Mouse (Mus musculus) heart, postnatal 0 days (tissue): ENCODE results near the gene Chtf18. TPM values are rescaled to one million over a fixed set of nuclear protein-coding genes. Genes with fewer than 3 reads are reported as not detected.

Source experiments
- ATAC-seq: fragments of 200-750 bp; cut with Nextera tagmentation; 2 replicates; pipeline ENCODE4 v1.8.0; 2017; ENCODE audit warnings: low read depth, moderate number of reproducible peaks, moderate library complexity; ENCODE audit not compliant: insufficient read depth
- DNase-seq: peaks from one replicate; pipeline ENCODE4 v3.0.0-alpha.2; 2016; ENCODE audit warnings: low spot score
- H3K27ac ChIP-seq: fragments of 300-500 bp; sonication (generic); 2 replicates; pipeline ENCODE4 v1.5.1; 2014; ENCODE audit warnings: low read depth, mild to moderate bottlenecking
- H3K27me3 ChIP-seq: fragments of 300-500 bp; sonication (generic); 2 replicates; pipeline ENCODE4 v1.6.1; 2014; ENCODE audit warnings: low read length, mixed read lengths; ENCODE audit not compliant: control insufficient read depth, insufficient read depth
- H3K36me3 ChIP-seq: fragments of 300-500 bp; sonication (generic); replicated peaks from 2 replicates; pipeline ENCODE4 v1.6.1; 2014; ENCODE audit warnings: low read length, mixed read lengths; ENCODE audit not compliant: control insufficient read depth, insufficient read depth
- H3K4me1 ChIP-seq: fragments of 300-500 bp; sonication (generic); 2 replicates; pipeline ENCODE4 v1.6.1; 2014; ENCODE audit warnings: antibody characterized with exemption; ENCODE audit not compliant: control insufficient read depth, insufficient read depth
- H3K4me2 ChIP-seq: fragments of 300-500 bp; sonication (generic); 2 replicates; pipeline ENCODE4 v1.6.1; 2014; ENCODE audit warnings: low read depth, mild to moderate bottlenecking, low read length, moderate library complexity
- H3K4me3 ChIP-seq: fragments of 300-500 bp; sonication (generic); 2 replicates; pipeline ENCODE4 v1.5.1; 2014; ENCODE audit warnings: low read depth, low read length
- H3K9ac ChIP-seq: fragments of 300-500 bp; sonication (generic); replicated peaks from 2 replicates; pipeline ENCODE4 v1.6.1; 2014; ENCODE audit warnings: low read depth, low read length, mixed read lengths
- H3K9me3 ChIP-seq: fragments of 300-500 bp; sonication (generic); replicated peaks from 2 replicates; pipeline ENCODE4 v1.6.1; 2016; ENCODE audit warnings: low read length; ENCODE audit not compliant: control insufficient read depth
- CTCF ChIP-seq: IDR thresholded peaks from 2 replicates; pipeline ENCODE4 v1.5.1; 2016; ENCODE audit warnings: antibody characterized with exemption, control low read depth, low read depth
- EP300 ChIP-seq: IDR thresholded peaks from 2 replicates; pipeline ENCODE4 v1.6.1; 2016; ENCODE audit warnings: antibody characterized with exemption, low read depth
- WGBS: fragments of 180-500 bp; shearing (Covaris S2); extraction: QIAGEN DNeasy Blood & Tissue Kit; methylation state at CpG from one replicate; pipeline ENCODE4 v1.1.7; 2014; 5-methylcytosine and 5-hydroxymethylcytosine counted together
- microRNA-seq: library from miRNA; unstranded; fragments of <30 nt; microRNA quantifications from one replicate; pipeline ENCODE4, GENCODE M21; 2016
- polyA plus RNA-seq: library from polyadenylated mRNA; unstranded; fragments of >200 nt; fragmentation: Nextera tagmentation; extraction: Ambion mirVana; gene quantifications from 2 replicates; pipeline ENCODE4 v1.2.1, GENCODE M21; 2015
- total RNA-seq: library from RNA; depleted of rRNA; stranded (reverse); fragments of >200 nt; gene quantifications from 2 replicates; pipeline ENCODE4 v1.2.3, GENCODE M21; 2014; ENCODE audit warnings: low replicate concordance; rRNA removed

Chtf18 gene
- total and polyA plus RNA-seq, 2 experiments from 2014 or later, result 3.9 to 9.1 TPM

DNA sequence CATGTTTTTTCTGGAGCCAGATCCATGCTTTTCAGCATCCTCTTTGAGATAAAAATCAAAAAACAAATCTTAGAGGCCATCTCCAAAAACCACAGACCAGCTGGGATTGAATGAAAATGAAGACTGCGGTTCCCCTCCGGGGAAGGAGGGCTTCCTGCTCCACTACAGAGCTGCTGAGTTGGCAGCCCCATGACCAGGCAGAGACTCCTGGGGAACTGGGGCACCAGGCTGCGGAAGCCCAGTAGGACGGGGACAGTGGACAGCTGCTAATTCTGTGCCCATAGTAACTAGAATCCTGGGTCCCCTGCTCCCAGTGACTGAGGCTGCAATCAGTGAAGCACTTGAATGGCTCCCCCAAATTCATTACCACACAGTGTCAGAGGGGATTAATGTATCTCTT lies 45.6 kb downstream of the Chtf18 start:
- no peaks in the 10 kb centered on the region for H3K9me3 ChIP-seq
- H3K9ac ChIP-seq, result no peak overlapping the region
- H3K4me1 ChIP-seq, result no peaks in the 10 kb centered on the region
- 65% methylated on average over 4 of the region's 4 CpGs for whole genome bisulfite sequencing
- H3K27ac ChIP-seq, result no peak overlapping the region
- no peak for DNase-seq
- H3K4me2 ChIP-seq, result no peak overlapping the region
- H3K36me3 ChIP-seq, result no peaks in the 10 kb centered on the region
- H3K27me3 ChIP-seq, result 0 out of 2 replicates have a peak, but pooled peaks cover 3% of the 10 kb centered on the region
- ATAC-seq, result no peak
- TF ChIP-seq EP300 (no peak), CTCF (no peak)
- H3K4me3 ChIP-seq, result no peak overlapping the region

DNA sequence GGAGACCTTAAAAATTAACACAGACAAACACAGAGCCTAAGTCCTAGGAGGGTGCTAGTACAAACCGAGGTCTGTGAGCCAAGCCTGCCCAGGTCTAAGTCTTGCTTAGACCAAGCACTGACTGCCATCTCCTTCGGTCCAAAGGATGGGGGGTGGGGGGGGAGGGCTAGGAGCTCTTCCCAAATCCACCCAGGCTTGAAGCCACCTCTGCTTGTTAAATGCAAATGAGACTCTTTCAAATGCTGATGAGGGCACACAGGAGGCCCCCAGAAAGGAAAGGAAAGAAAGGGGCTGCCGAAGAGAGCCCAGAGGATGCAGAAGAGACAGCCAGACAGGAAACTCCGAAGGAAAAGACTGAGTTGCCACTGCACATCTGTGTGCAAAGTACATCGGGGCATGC lies 47.4 kb downstream of the Chtf18 start:
- TF ChIP-seq EP300, result no peak
- no peak for TF ChIP-seq CTCF
- WGBS, result 11% methylated on average over 5 of the region's 5 CpGs
- 0 out of 2 replicates have a peak, but pooled peaks cover 3% of the 10 kb centered on the region for H3K27me3 ChIP-seq

DNA sequence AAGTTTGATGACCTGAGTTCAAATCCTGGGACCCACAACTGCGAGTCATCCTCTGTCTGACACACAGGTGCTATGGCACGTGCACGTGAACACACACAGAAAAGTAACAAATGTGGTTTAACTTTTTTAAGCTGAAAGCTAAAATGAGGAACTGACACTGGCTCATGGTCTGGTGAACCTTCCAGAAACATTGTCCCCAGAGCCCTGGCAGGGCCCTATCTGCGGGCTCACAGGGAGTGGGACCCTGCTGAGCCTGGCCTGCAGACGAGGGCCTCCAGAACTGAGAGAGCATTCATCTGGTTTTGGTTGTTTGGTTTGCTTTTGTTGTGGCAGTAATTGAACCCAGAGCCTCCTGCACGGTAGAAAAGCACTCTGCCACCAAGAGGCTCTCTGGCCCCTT lies 49.2 kb downstream of the Chtf18 start:
- no peaks in the 10 kb centered on the region for H3K4me1 ChIP-seq
- TF ChIP-seq EP300 (no peak), CTCF (no peak)
- no peaks in the 10 kb centered on the region for H3K36me3 ChIP-seq
- ATAC-seq (no peak), DNase-seq (no peak)
- no peak overlapping the region for H3K27ac ChIP-seq
- no peak overlapping the region for H3K4me2 ChIP-seq
- H3K27me3 ChIP-seq, result 0 out of 2 replicates have a peak, but pooled peaks cover 3% of the 10 kb centered on the region
- WGBS, result 64% methylated on average over 6 of the region's 6 CpGs
- H3K4me3 ChIP-seq, result no peak overlapping the region
- no peaks in the 10 kb centered on the region for H3K9me3 ChIP-seq
- H3K9ac ChIP-seq, result no peak overlapping the region

More for the DNA sequence above, 47.4 kb downstream of the Chtf18 start:
- Histone ChIP-seq H3K36me3 (no peaks in the 10 kb centered on the region), H3K27ac (no peak overlapping the region), H3K9me3 (no peaks in the 10 kb centered on the region), H3K4me2 (no peak overlapping the region), H3K4me3 (no peak overlapping the region), H3K4me1 (no peaks in the 10 kb centered on the region), H3K9ac (no peak overlapping the region)
- DNase-seq (no peak), ATAC-seq (no peak)

DNA sequence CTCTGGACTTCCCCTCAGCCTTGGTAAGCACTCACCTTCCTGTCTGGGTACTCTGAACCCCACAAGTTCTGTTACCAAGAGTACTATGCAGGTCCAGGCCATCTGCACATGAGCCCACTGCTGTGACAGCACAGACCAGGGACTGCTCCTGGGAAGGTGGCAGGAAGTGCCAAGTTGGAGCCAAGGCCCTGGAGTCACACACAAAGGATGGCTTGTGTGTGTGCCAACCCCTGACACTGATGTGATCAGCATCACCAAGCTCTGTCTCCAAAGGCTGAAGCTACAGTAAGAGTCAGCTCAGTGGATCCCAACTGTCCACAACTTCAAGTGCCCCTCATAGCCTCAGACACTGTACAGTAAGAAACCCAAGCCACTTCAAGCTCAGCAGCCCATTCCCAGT lies 54.2 kb downstream of the Chtf18 start:
- DNase-seq (no peak), ATAC-seq (no peak)
- no peak for TF ChIP-seq CTCF
- no peak for TF ChIP-seq EP300
- Histone ChIP-seq H3K9ac (no peak overlapping the region), H3K27me3 (no peaks in the 10 kb centered on the region), H3K36me3 (no peaks in the 10 kb centered on the region), H3K27ac (no peak overlapping the region), H3K4me1 (no peaks in the 10 kb centered on the region), H3K4me3 (no peak overlapping the region), H3K9me3 (no peaks in the 10 kb centered on the region), H3K4me2 (no peak overlapping the region)

Small RNA genes lying within 50 kb of the gene (microRNA-seq; reads per million reads assigned to microRNA genes)
- gene Gm25083, result not detected

Other genes starting within 250 kb of the Chtf18 start
- gene Sstr5, start 230.1 kb downstream of the Chtf18 start, total RNA-seq, result 0.12 TPM in 1 of 2 replicates, not detected in the other
- not detected in 2 replicates for gene Sstr5, start 230.1 kb downstream of the Chtf18 start, polyA plus RNA-seq
- gene Sox8, start 156.7 kb downstream of the Chtf18 start, total RNA-seq, result not detected in 2 replicates
- 0.11 and 0.37 TPM in 2 replicates for gene Sox8, start 156.7 kb downstream of the Chtf18 start, polyA plus RNA-seq
- 44.9 and 52.8 TPM in 2 replicates for gene Lmf1, start 148.3 kb downstream of the Chtf18 start, total RNA-seq
- 30.6 and 34.3 TPM in 2 replicates for gene Lmf1, start 148.3 kb downstream of the Chtf18 start, polyA plus RNA-seq
- gene Gng13, start 10.2 kb downstream of the Chtf18 start, total RNA-seq, result not detected in 2 replicates
- 3.2 and 6.6 TPM in 2 replicates for gene Gng13, start 10.2 kb downstream of the Chtf18 start, polyA plus RNA-seq
- 3.2 and 4.9 TPM in 2 replicates for gene Rpusd1, start 251 bp upstream of the Chtf18 start, total RNA-seq
- 9.3 and 9.5 TPM in 2 replicates for gene Rpusd1, start 251 bp upstream of the Chtf18 start, polyA plus RNA-seq
- gene Mslnl, start 8.6 kb upstream of the Chtf18 start, total RNA-seq, result not detected in 2 replicates
- gene Mslnl, start 8.6 kb upstream of the Chtf18 start, polyA plus RNA-seq, result not detected in 2 replicates
- gene Msln, start 27.0 kb upstream of the Chtf18 start, total RNA-seq, result 45.4 and 83.3 TPM in 2 replicates
- 58.5 and 60.3 TPM in 2 replicates for gene Msln, start 27.0 kb upstream of the Chtf18 start, polyA plus RNA-seq
- gene Narfl, start 46.4 kb upstream of the Chtf18 start, total RNA-seq, result 36.8 and 86.7 TPM in 2 replicates
- 45.1 and 47.7 TPM in 2 replicates for gene Narfl, start 46.4 kb upstream of the Chtf18 start, polyA plus RNA-seq
- gene Haghl, start 58.3 kb upstream of the Chtf18 start, total RNA-seq, result 50.3 and 59.4 TPM in 2 replicates
- 46.1 and 47.7 TPM in 2 replicates for gene Haghl, start 58.3 kb upstream of the Chtf18 start, polyA plus RNA-seq
- gene Ccdc78, start 59.2 kb upstream of the Chtf18 start, total RNA-seq, result not detected in 2 replicates
- 0.12 and 0.55 TPM in 2 replicates for gene Ccdc78, start 59.2 kb upstream of the Chtf18 start, polyA plus RNA-seq
- 32.0 and 32.5 TPM in 2 replicates for gene Fam173a, start 65.5 kb upstream of the Chtf18 start, total RNA-seq
- 55.6 and 63.1 TPM in 2 replicates for gene Fam173a, start 65.5 kb upstream of the Chtf18 start, polyA plus RNA-seq
- gene AC134908.4, start 68.2 kb upstream of the Chtf18 start, total RNA-seq, result not detected in 2 replicates
- gene AC134908.4, start 68.2 kb upstream of the Chtf18 start, polyA plus RNA-seq, result 0.66 TPM in 1 of 2 replicates, not detected in the other
- 38.5 and 75.3 TPM in 2 replicates for gene Metrn, start 69.7 kb upstream of the Chtf18 start, total RNA-seq
- 18.2 and 21.0 TPM in 2 replicates for gene Metrn, start 69.7 kb upstream of the Chtf18 start, polyA plus RNA-seq
- 2.1 TPM in 1 of 2 replicates, not detected in the other for gene Fbxl16, start 81.7 kb upstream of the Chtf18 start, total RNA-seq
- 0.25 and 0.48 TPM in 2 replicates for gene Fbxl16, start 81.7 kb upstream of the Chtf18 start, polyA plus RNA-seq
- gene Wdr24, start 96.2 kb upstream of the Chtf18 start, total RNA-seq, result 13.3 and 20.8 TPM in 2 replicates
- 9.6 and 10.5 TPM in 2 replicates for gene Wdr24, start 96.2 kb upstream of the Chtf18 start, polyA plus RNA-seq
- gene Jmjd8, start 101.4 kb upstream of the Chtf18 start, total RNA-seq, result 32.2 and 34.6 TPM in 2 replicates
- 26.1 and 26.2 TPM in 2 replicates for gene Jmjd8, start 101.4 kb upstream of the Chtf18 start, polyA plus RNA-seq
- gene Stub1, start 106.0 kb upstream of the Chtf18 start, total RNA-seq, result 115 and 154 TPM in 2 replicates
- gene Stub1, start 106.0 kb upstream of the Chtf18 start, polyA plus RNA-seq, result 212 and 219 TPM in 2 replicates
- 1.7 and 2.3 TPM in 2 replicates for gene Rhbdl1, start 109.9 kb upstream of the Chtf18 start, total RNA-seq
- 1.7 and 2.2 TPM in 2 replicates for gene Rhbdl1, start 109.9 kb upstream of the Chtf18 start, polyA plus RNA-seq
- 3.8 TPM in 1 of 2 replicates, not detected in the other for gene Gm20683, start 114.3 kb upstream of the Chtf18 start, total RNA-seq
- 1.5 and 1.8 TPM in 2 replicates for gene Gm20683, start 114.3 kb upstream of the Chtf18 start, polyA plus RNA-seq
- 88.2 and 116 TPM in 2 replicates for gene Rhot2, start 117.4 kb upstream of the Chtf18 start, total RNA-seq
- gene Rhot2, start 117.4 kb upstream of the Chtf18 start, polyA plus RNA-seq, result 27.1 and 27.5 TPM in 2 replicates
- gene Wdr90, start 134.1 kb upstream of the Chtf18 start, total RNA-seq, result 19.3 and 36.7 TPM in 2 replicates
- gene Wdr90, start 134.1 kb upstream of the Chtf18 start, polyA plus RNA-seq, result 3.1 and 4.2 TPM in 2 replicates
- gene Mcrip2, start 141.3 kb upstream of the Chtf18 start, total RNA-seq, result 202 and 225 TPM in 2 replicates
- gene Mcrip2, start 141.3 kb upstream of the Chtf18 start, polyA plus RNA-seq, result 346 and 357 TPM in 2 replicates
- 23.1 and 28.1 TPM in 2 replicates for gene Mettl26, start 147.7 kb upstream of the Chtf18 start, total RNA-seq
- 27.8 and 28.0 TPM in 2 replicates for gene Mettl26, start 147.7 kb upstream of the Chtf18 start, polyA plus RNA-seq
- not detected in 2 replicates for gene Wfikkn1, start 153.4 kb upstream of the Chtf18 start, total RNA-seq
- gene Wfikkn1, start 153.4 kb upstream of the Chtf18 start, polyA plus RNA-seq, result 0.07 and 0.11 TPM in 2 replicates
- 11.4 and 22.5 TPM in 2 replicates for gene Rab40c, start 192.3 kb upstream of the Chtf18 start, total RNA-seq
- gene Rab40c, start 192.3 kb upstream of the Chtf18 start, polyA plus RNA-seq, result 10.3 and 10.4 TPM in 2 replicates
- 67.9 and 88.0 TPM in 2 replicates for gene Pigq, start 217.5 kb upstream of the Chtf18 start, total RNA-seq
- gene Pigq, start 217.5 kb upstream of the Chtf18 start, polyA plus RNA-seq, result 46.4 and 47.2 TPM in 2 replicates
- not detected in 2 replicates for gene Nhlrc4, start 217.5 kb upstream of the Chtf18 start, total RNA-seq
- gene Nhlrc4, start 217.5 kb upstream of the Chtf18 start, polyA plus RNA-seq, result 0.19 TPM in 1 of 2 replicates, not detected in the other
- gene A930017K11Rik, start 225.1 kb upstream of the Chtf18 start, total RNA-seq, result not detected in 2 replicates
- gene A930017K11Rik, start 225.1 kb upstream of the Chtf18 start, polyA plus RNA-seq, result not detected in 2 replicates